Mouse (Mus musculus) T-helper 17 cell (primary cell): ENCODE measurements around the gene Psen1.

ENCODE experiments used
- in situ Hi-C, 2 experiments: fragments of 300-600 bp; cut with MboI, MseI; formaldehyde crosslinking; loops; 1 replicate in 1 of 2; 2 replicates in 1 of 2; pipeline ENCODE4 v1.15.1; 2025; ENCODE audit warnings: high pct_unique_total_duplicates in 2 of 2

Gene Psen1

GRCm38 (mm10) chr12:83687934-83688315, at the start of gene Psen1:
Psen1 (plus strand) TSS chr12:83688152.
- in situ Hi-C loops, result loop anchor here in 1 of 2 experiments (25.0 kb wide), 1 partner anchor 1624 kb away; no protein-coding TSS in a partner anchor

GRCm38 (mm10) chr12:83641233-83641632, 46.7 kb upstream of the Psen1 start:
- in situ Hi-C loops, result loop anchor here in 1 of 2 experiments (5.0 kb wide), 1 partner anchor 36 kb away; no protein-coding TSS in a partner anchor

GRCm38 (mm10) chr12:83643116-83643515, 44.8 kb upstream of the Psen1 start:
- in situ Hi-C loops, result loop anchor here in 1 of 2 experiments (5.0 kb wide), 1 partner anchor 34 kb away; no protein-coding TSS in a partner anchor

GRCm38 (mm10) chr12:83650346-83650745, 37.6 kb upstream of the Psen1 start:
- in situ Hi-C loops, result no loop called here

- in situ Hi-C loops, result no loop called here
Observed at GRCm38 (mm10) chr12:83651414-83651813, 36.5 kb upstream of the Psen1 start.

GRCm38 (mm10) chr12:83685466-83685865, 2.5 kb upstream of the Psen1 start:
- in situ Hi-C loops, result loop anchor here in 1 of 2 experiments (25.0 kb wide), 1 partner anchor 1627 kb away; no protein-coding TSS in a partner anchor

- in situ Hi-C loops, result loop anchor here in 1 of 2 experiments (25.0 kb wide), 1 partner anchor 1626 kb away; no protein-coding TSS in a partner anchor
Observed at GRCm38 (mm10) chr12:83686575-83687350, 1.2 kb upstream of the Psen1 start.

- in situ Hi-C loops, result loop anchor here in 1 of 2 experiments (25.0 kb wide), 1 partner anchor 1624 kb away; no protein-coding TSS in a partner anchor
Observed at GRCm38 (mm10) chr12:83688316-83689086, 549 bp downstream of the Psen1 start.

GRCm38 (mm10) chr12:83689087-83689432, 1.1 kb downstream of the Psen1 start:
- in situ Hi-C loops, result loop anchor here in 1 of 2 experiments (25.0 kb wide), 1 partner anchor 1623 kb away; no protein-coding TSS in a partner anchor

- in situ Hi-C loops, result loop anchor here in 1 of 2 experiments (25.0 kb wide), 1 partner anchor 1618 kb away; no protein-coding TSS in a partner anchor
Observed at GRCm38 (mm10) chr12:83694011-83694410, 6.1 kb downstream of the Psen1 start.

- in situ Hi-C loops, result loop anchor here in 1 of 2 experiments (25.0 kb wide), 1 partner anchor 1618 kb away; no protein-coding TSS in a partner anchor
Observed at GRCm38 (mm10) chr12:83694669-83695068, 6.7 kb downstream of the Psen1 start.

GRCm38 (mm10) chr12:83698637-83699036, 10.7 kb downstream of the Psen1 start:
- in situ Hi-C loops, result loop anchor here in 1 of 2 experiments (25.0 kb wide), 1 partner anchor 1614 kb away; no protein-coding TSS in a partner anchor

- in situ Hi-C loops, result no loop called here
Observed at GRCm38 (mm10) chr12:83701608-83702007, 13.7 kb downstream of the Psen1 start.

GRCm38 (mm10) chr12:83702796-83703195, 14.8 kb downstream of the Psen1 start:
- in situ Hi-C loops, result no loop called here

- in situ Hi-C loops, result no loop called here
Observed at GRCm38 (mm10) chr12:83706951-83707350, 19.0 kb downstream of the Psen1 start.

- in situ Hi-C loops, result no loop called here
Observed at GRCm38 (mm10) chr12:83708160-83709092, 20.5 kb downstream of the Psen1 start.

GRCm38 (mm10) chr12:83709934-83710333, 22.0 kb downstream of the Psen1 start:
- in situ Hi-C loops, result no loop called here

GRCm38 (mm10) chr12:83713749-83714148, 25.8 kb downstream of the Psen1 start:
- in situ Hi-C loops, result no loop called here

- in situ Hi-C loops, result no loop called here
Observed at GRCm38 (mm10) chr12:83716416-83717184, 28.6 kb downstream of the Psen1 start.

- in situ Hi-C loops, result no loop called here
Observed at GRCm38 (mm10) chr12:83719431-83719830, 31.5 kb downstream of the Psen1 start.
